In the genomic region with DNA sequence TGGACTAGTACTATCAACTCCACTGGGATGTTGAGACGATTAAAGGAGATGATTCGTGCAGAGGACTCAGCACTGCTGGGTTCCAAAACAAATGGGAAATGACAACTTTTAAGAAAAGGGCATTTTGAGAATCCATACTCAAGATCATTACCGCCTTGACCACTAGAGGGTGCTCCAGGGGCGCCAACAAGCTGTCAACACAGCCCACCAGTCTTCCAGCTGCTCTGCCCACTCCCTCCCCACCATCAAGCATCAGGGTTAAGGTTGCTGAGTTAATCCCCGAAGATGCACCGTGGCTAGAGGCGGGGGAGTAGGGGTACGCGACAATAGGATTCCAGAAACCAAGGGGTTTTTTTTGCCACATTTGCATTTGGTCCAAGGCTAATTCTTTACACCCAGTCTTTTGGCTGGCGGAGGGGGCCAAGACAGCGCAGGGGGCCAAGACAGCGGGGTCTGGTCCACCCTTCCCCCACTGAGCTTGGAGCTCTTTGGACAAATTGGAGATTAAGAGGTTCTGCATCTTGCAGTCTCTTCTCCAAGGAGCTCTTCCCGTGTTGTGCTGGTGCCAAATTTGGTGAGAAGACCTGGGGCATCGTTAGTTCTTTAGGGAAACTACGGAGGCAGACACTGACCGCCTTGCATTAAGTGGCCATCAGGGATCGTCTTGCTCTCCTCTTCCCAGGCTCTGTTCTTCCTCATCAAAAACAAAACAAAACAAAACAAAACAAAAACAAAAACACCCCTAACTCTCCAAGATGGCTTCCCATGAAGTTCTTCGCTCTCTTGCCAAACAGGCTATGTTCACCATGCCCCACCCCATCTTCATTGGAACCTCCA, we compare ENCODE assay signal across 8 mouse cellular contexts. TPM values are rescaled to one million over a fixed set of nuclear protein-coding genes. Genes with fewer than 3 reads are reported as not detected.
A peak's percentile ranks its signal among the peaks of the same experiment; 100 is the strongest.
DNase-seq lines count a peak whose midpoint lies in the region; ATAC-seq lines count a peak whose summit lies in the region.

No protein-coding gene starts in this region.

- no peaks in the 10 kb centered on the region for H3K27me3 ChIP-seq in stomach, embryonic 14.5 days (ENCODE audit: control insufficient read depth, insufficient read depth, low read length)

- H3K9ac ChIP-seq in stomach, embryonic 14.5 days (replicated peaks; ENCODE audit: low read depth, low read length), result peak overlapping the region; percentile 76; the same call in 1 of the 2 replicates

- 29% methylated on average over 18 of the region's 18 CpGs for WGBS in stomach, embryonic 14.5 days

- H3K4me3 ChIP-seq in stomach, embryonic 14.5 days (ENCODE audit: low read depth, low read length), result peak overlapping the region; percentile 88

- H3K4me1 ChIP-seq in stomach, embryonic 14.5 days (ENCODE audit: control insufficient read depth, insufficient read depth, low read length), result peaks cover 32% of the 10 kb centered on the region

- ATAC-seq in stomach, embryonic 14.5 days (ENCODE audit: insufficient number of reproducible peaks, insufficient read depth, low FRiP score, low read depth), result no peak

- H3K36me3 ChIP-seq in stomach, embryonic 14.5 days (ENCODE audit: control insufficient read depth, insufficient read depth, low read length), result peaks cover 19% of the 10 kb centered on the region

- H3K4me2 ChIP-seq in stomach, embryonic 14.5 days (replicated peaks; ENCODE audit: low read depth, low read length), result peak overlapping the region; percentile 80

- DNase-seq in urinary bladder, adult 18-20 months (ENCODE audit: low spot score in 2 of 2), result peak; percentile 50 to 61
- no peak for DNase-seq in urinary bladder, adult 2 months (ENCODE audit: low spot score)
- peak; percentile 72 for DNase-seq in embryo, embryonic 11.5 days (ENCODE audit: low read depth, low spot score)
- DNase-seq in heart, adult 11 months, result peak; percentile 94
- DNase-seq in kidney, adult 11 months, result peak; percentile 41
- peak; percentile 80 for DNase-seq in liver
- peak; percentile 88 for DNase-seq in naive thymus-derived CD4-positive, alpha-beta T cell, adult 2 months (ENCODE audit: low read depth)

- no peaks in the 10 kb centered on the region for H3K9me3 ChIP-seq in stomach, embryonic 14.5 days (ENCODE audit: control insufficient read depth, low read depth, low read length)

- H3K27ac ChIP-seq in stomach, embryonic 14.5 days (ENCODE audit: low read length), result peak overlapping the region; percentile 95; the same call in 1 of the 2 replicates

RNA-seq across cellular contexts. Expression of gene Npcd, which starts 1.8 kb away (rescaled TPM):
- polyA plus RNA-seq in urinary bladder, adult 2 months (2012; rRNA removed), result 0.47 and 0.87 TPM in 2 replicates
- polyA plus RNA-seq in stomach, embryonic 14.5 days (2014; fragmentation: Nextera tagmentation; extraction: Ambion mirVana), result 0.77 and 1.3 TPM in 2 replicates

RNA-seq across cellular contexts. Expression of gene Cbx6, which starts 2.2 kb away (rescaled TPM):
- 86.2 and 94.3 TPM in 2 replicates for polyA plus RNA-seq in urinary bladder, adult 2 months (2012; rRNA removed)
- 38.7 and 40.4 TPM in 2 replicates for polyA plus RNA-seq in stomach, embryonic 14.5 days (2014; fragmentation: Nextera tagmentation; extraction: Ambion mirVana)

RNA-seq across cellular contexts. Expression of gene Nptxr, which starts 27.7 kb away (rescaled TPM):
- 1.9 and 4.4 TPM in 2 replicates for polyA plus RNA-seq in urinary bladder, adult 2 months (2012; rRNA removed)
- polyA plus RNA-seq in stomach, embryonic 14.5 days (2014; fragmentation: Nextera tagmentation; extraction: Ambion mirVana), result 2.6 and 2.7 TPM in 2 replicates

RNA-seq across cellular contexts. Expression of gene Dnal4, which starts 54.6 kb away (rescaled TPM):
- 40.5 and 45.8 TPM in 2 replicates for polyA plus RNA-seq in urinary bladder, adult 2 months (2012; rRNA removed)
- polyA plus RNA-seq in stomach, embryonic 14.5 days (2014; fragmentation: Nextera tagmentation; extraction: Ambion mirVana), result 58.1 and 60.7 TPM in 2 replicates

RNA-seq across cellular contexts. Expression of gene Apobec3, which starts 59.2 kb away (rescaled TPM):
- polyA plus RNA-seq in urinary bladder, adult 2 months (2012; rRNA removed), result 59.2 and 62.1 TPM in 2 replicates
- 17.4 and 18.4 TPM in 2 replicates for polyA plus RNA-seq in stomach, embryonic 14.5 days (2014; fragmentation: Nextera tagmentation; extraction: Ambion mirVana)
